8 mouse cellular contexts compared by ENCODE assay signal in the genomic region with DNA sequence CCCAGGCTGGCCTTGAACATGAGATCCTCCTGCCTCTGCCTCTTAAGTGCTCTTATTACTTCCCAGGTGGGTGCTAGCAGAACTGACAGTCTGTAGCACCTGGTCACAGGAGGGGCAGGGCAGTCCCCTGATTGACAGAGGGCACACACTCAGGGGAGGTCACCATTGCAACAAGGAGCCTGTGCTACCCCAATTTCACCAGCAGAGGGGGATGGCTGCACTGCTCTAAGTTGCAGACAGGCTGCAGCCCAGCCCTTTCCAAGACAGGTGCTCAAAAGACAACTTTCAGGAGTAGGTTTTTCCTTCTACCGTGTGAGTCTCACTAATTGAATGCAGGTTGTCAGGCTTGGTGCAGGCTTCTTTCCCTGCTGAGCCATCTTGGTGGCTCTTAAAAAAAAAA.
DNase-seq lines count a peak whose midpoint lies in the region; ATAC-seq and TF ChIP-seq lines count a peak whose summit lies in the region.

No protein-coding gene starts in this region.

- intact Hi-C loops in heart, adult 2 months (cut with DNase I), result loop anchor here (1.0 to 10.0 kb wide), 3 partner anchors 80 to 314 kb away; no protein-coding TSS in a partner anchor

- peak; percentile 72 for DNase-seq in 416B (ENCODE audit: low read depth)
- peak; percentile 88 for DNase-seq in adrenal gland, postnatal 10 days
- DNase-seq in embryonic facial prominence, embryonic 10.5 days (ENCODE audit: low spot score), result peak; percentile 81
- peak; percentile 80 to 84 for DNase-seq in heart, adult 2 months
- peak; percentile 86 for DNase-seq in kidney, adult 2 months
- DNase-seq in limb, embryonic 14.5 days (ENCODE audit: low spot score), result peak; percentile 83

- no peak overlapping the region for H3K27ac ChIP-seq in embryonic facial prominence, embryonic 10.5 days (replicated peaks)
- H3K27ac ChIP-seq in heart, adult 2 months, result no peak overlapping the region
- H3K27ac ChIP-seq in kidney, adult 2 months (ENCODE audit: insufficient read depth, low read depth, low read length), result no peak overlapping the region
- H3K27ac ChIP-seq in limb, embryonic 14.5 days (replicated peaks; ENCODE audit: low read depth, low read length), result no peak overlapping the region
- no peak overlapping the region for H3K27ac ChIP-seq in neural tube, embryonic 12.5 days
- no peak overlapping the region for H3K27ac ChIP-seq in stomach, embryonic 16.5 days (ENCODE audit: low read length)

- TF ChIP-seq CTCF in heart, adult 2 months (IDR thresholded peaks at IDR 0.05), result peak; percentile 97
- peak; percentile 97 for TF ChIP-seq CTCF in kidney, adult 2 months (conservative IDR thresholded peaks at IDR 0.05; ENCODE audit: insufficient read depth, insufficient read length, low read depth, low read length)

- H3K9me3 ChIP-seq in embryonic facial prominence, embryonic 10.5 days, result no peaks in the 10 kb centered on the region
- H3K9me3 ChIP-seq in limb, embryonic 14.5 days (ENCODE audit: control insufficient read depth, low read length), result no peaks in the 10 kb centered on the region
- H3K9me3 ChIP-seq in neural tube, embryonic 12.5 days, result no peaks in the 10 kb centered on the region
- no peaks in the 10 kb centered on the region for H3K9me3 ChIP-seq in stomach, embryonic 16.5 days (replicated peaks; ENCODE audit: control insufficient read depth, low read length)

- peaks cover 31% of the 10 kb centered on the region for H3K4me1 ChIP-seq in embryonic facial prominence, embryonic 10.5 days
- H3K4me1 ChIP-seq in heart, adult 2 months (ENCODE audit: control insufficient read depth, insufficient read depth, low read length), result peaks cover 4% of the 10 kb centered on the region; the same call in 1 of the 2 replicates
- no peaks in the 10 kb centered on the region for H3K4me1 ChIP-seq in kidney, adult 2 months (ENCODE audit: control insufficient read depth, insufficient read depth, low read length)
- no peaks in the 10 kb centered on the region for H3K4me1 ChIP-seq in limb, embryonic 14.5 days (ENCODE audit: control insufficient read depth, insufficient read depth, low read length)
- H3K4me1 ChIP-seq in neural tube, embryonic 12.5 days, result peaks cover 35% of the 10 kb centered on the region
- H3K4me1 ChIP-seq in stomach, embryonic 16.5 days (ENCODE audit: control insufficient read depth, insufficient read depth, low read length), result 0 out of 2 replicates have a peak, but pooled peaks cover 3% of the 10 kb centered on the region

- no peak overlapping the region for H3K4me3 ChIP-seq in embryonic facial prominence, embryonic 10.5 days
- no peak overlapping the region for H3K4me3 ChIP-seq in heart, adult 2 months
- H3K4me3 ChIP-seq in kidney, adult 2 months (ENCODE audit: insufficient read depth, low read depth, low read length), result no peak overlapping the region
- H3K4me3 ChIP-seq in limb, embryonic 14.5 days (replicated peaks; ENCODE audit: low read length), result no peak overlapping the region
- H3K4me3 ChIP-seq in neural tube, embryonic 12.5 days, result no peak overlapping the region
- no peak overlapping the region for H3K4me3 ChIP-seq in stomach, embryonic 16.5 days (replicated peaks; ENCODE audit: low read length)

- no peak overlapping the region for H3K9ac ChIP-seq in heart, adult 2 months (ENCODE audit: low read depth, low read length)
- H3K9ac ChIP-seq in limb, embryonic 14.5 days (ENCODE audit: low read depth, low read length, severe bottlenecking), result no peak overlapping the region
- no peak overlapping the region for H3K9ac ChIP-seq in neural tube, embryonic 12.5 days
- no peak overlapping the region for H3K9ac ChIP-seq in stomach, embryonic 16.5 days (ENCODE audit: low read length)

- no peaks in the 10 kb centered on the region for H3K36me3 ChIP-seq in embryonic facial prominence, embryonic 10.5 days (replicated peaks)
- no peaks in the 10 kb centered on the region for H3K36me3 ChIP-seq in heart, adult 2 months (ENCODE audit: control insufficient read depth, insufficient read depth, low read length)
- H3K36me3 ChIP-seq in kidney, adult 2 months (ENCODE audit: control insufficient read depth, insufficient read depth, low read length), result no peaks in the 10 kb centered on the region
- H3K36me3 ChIP-seq in limb, embryonic 14.5 days (ENCODE audit: control insufficient read depth, insufficient read depth, low read length), result no peaks in the 10 kb centered on the region
- H3K36me3 ChIP-seq in neural tube, embryonic 12.5 days, result no peaks in the 10 kb centered on the region
- H3K36me3 ChIP-seq in stomach, embryonic 16.5 days (ENCODE audit: control insufficient read depth, insufficient read depth, low read length), result no peaks in the 10 kb centered on the region

- H3K27me3 ChIP-seq in embryonic facial prominence, embryonic 10.5 days (replicated peaks; ENCODE audit: low read depth, poor library complexity, severe bottlenecking), result no peaks in the 10 kb centered on the region
- H3K27me3 ChIP-seq in heart, adult 2 months (ENCODE audit: control insufficient read depth, insufficient read depth, low read length), result no peaks in the 10 kb centered on the region
- H3K27me3 ChIP-seq in kidney, adult 2 months (replicated peaks; ENCODE audit: control insufficient read depth, insufficient read depth, low read length), result no peaks in the 10 kb centered on the region
- H3K27me3 ChIP-seq in limb, embryonic 14.5 days (ENCODE audit: control insufficient read depth, insufficient read depth, low read length), result no peaks in the 10 kb centered on the region
- no peaks in the 10 kb centered on the region for H3K27me3 ChIP-seq in neural tube, embryonic 12.5 days (replicated peaks)
- no peaks in the 10 kb centered on the region for H3K27me3 ChIP-seq in stomach, embryonic 16.5 days (ENCODE audit: control insufficient read depth, insufficient read depth, low read length)

- peak; percentile 98 for TF ChIP-seq EP300 in heart, adult 2 months (IDR thresholded peaks at IDR 0.05; ENCODE audit: insufficient read depth, low read depth, low read length)

- no peaks in the 10 kb centered on the region for H3K79me2 ChIP-seq in heart, adult 2 months (replicated peaks; ENCODE audit: control insufficient read depth, insufficient read depth, low read length)

- TF ChIP-seq POLR2A in heart, adult 2 months (IDR thresholded peaks at IDR 0.05; ENCODE audit: insufficient read depth, low read depth, low read length), result no peak
- TF ChIP-seq POLR2A in kidney, adult 2 months (IDR thresholded peaks at IDR 0.05; ENCODE audit: low read depth, low read length), result no peak
- TF ChIP-seq POLR2A in limb, embryonic 14.5 days (IDR thresholded peaks at IDR 0.05; ENCODE audit: borderline replicate concordance, extremely low read depth, insufficient read depth, insufficient read length), result no peak

- 20% methylated on average over 1 of the region's 1 CpGs for WGBS in embryonic facial prominence, embryonic 10.5 days
- WGBS in heart, adult 2 months, result 9% methylated on average over 1 of the region's 1 CpGs
- WGBS in kidney, adult 2 months, result 13% methylated on average over 1 of the region's 1 CpGs
- 0% methylated on average over 1 of the region's 1 CpGs for WGBS in limb, embryonic 14.5 days
- WGBS in neural tube, embryonic 12.5 days, result 23% methylated on average over 1 of the region's 1 CpGs
- WGBS in stomach, embryonic 16.5 days, result 0% methylated on average over 1 of the region's 1 CpGs

- ATAC-seq in limb, embryonic 14.5 days (ENCODE audit: low FRiP score, low read depth), result peak; percentile 67
- ATAC-seq in neural tube, embryonic 12.5 days (ENCODE audit: low FRiP score, low read depth), result peak; percentile 48; the same call in 1 of the 2 replicates
- ATAC-seq in stomach, embryonic 16.5 days (ENCODE audit: insufficient read depth, low FRiP score), result peak; percentile 68

- no peak overlapping the region for H3K4me2 ChIP-seq in limb, embryonic 14.5 days (replicated peaks; ENCODE audit: low read depth, low read length, severe bottlenecking)
- H3K4me2 ChIP-seq in neural tube, embryonic 12.5 days (replicated peaks), result no peak overlapping the region
- H3K4me2 ChIP-seq in stomach, embryonic 16.5 days (ENCODE audit: low read depth, low read length), result no peak overlapping the region
